Mouse (Mus musculus): ENCODE results near the gene Aida.
"Not testable (repeated sequence)": the region's sequence is repeated elsewhere in the genome, so short reads cannot be mapped to it uniquely, and the experiment has no call there.

Gene Aida

GRCm38 (mm10) chr1:183296465-183296864, at the start of gene Aida:
Gene Aida (plus strand): TSS chr1:183296590.
- no peak for DNase-seq (ENCODE audit: low read depth in 1 of 2, low spot score in 2 of 2)

- no peak for DNase-seq (ENCODE audit: low read depth in 1 of 2, low spot score in 2 of 2)
Observed at GRCm38 (mm10) chr1:183248144-183248543, 48.2 kb upstream of the Aida start.

- no peak for DNase-seq (ENCODE audit: low read depth in 1 of 2, low spot score in 2 of 2)
Observed at GRCm38 (mm10) chr1:183250612-183251011, 45.8 kb upstream of the Aida start.

- DNase-seq (ENCODE audit: low read depth in 1 of 2, low spot score in 2 of 2), result no peak
Observed at GRCm38 (mm10) chr1:183251818-183252217, 44.6 kb upstream of the Aida start.

GRCm38 (mm10) chr1:183252574-183252973, 43.8 kb upstream of the Aida start:
- no peak for DNase-seq (ENCODE audit: low read depth in 1 of 2, low spot score in 2 of 2)

- DNase-seq (ENCODE audit: low read depth in 1 of 2, low spot score in 2 of 2), result peak; percentile 64 to 72
Observed at GRCm38 (mm10) chr1:183264145-183265008, 32.0 kb upstream of the Aida start.

- peak; percentile 36 to 45 for DNase-seq (ENCODE audit: low read depth in 1 of 2, low spot score in 2 of 2)
Observed at GRCm38 (mm10) chr1:183265921-183266467, 30.4 kb upstream of the Aida start.

- DNase-seq (ENCODE audit: low read depth in 1 of 2, low spot score in 2 of 2), result no peak
Observed at GRCm38 (mm10) chr1:183267666-183268065, 28.7 kb upstream of the Aida start.

- DNase-seq (ENCODE audit: low read depth in 1 of 2, low spot score in 2 of 2), result no peak
Observed at GRCm38 (mm10) chr1:183272867-183273818, 23.2 kb upstream of the Aida start.

- DNase-seq (ENCODE audit: low read depth in 1 of 2, low spot score in 2 of 2), result no peak
Observed at GRCm38 (mm10) chr1:183274385-183274784, 22.0 kb upstream of the Aida start.

GRCm38 (mm10) chr1:183275763-183276162, 20.6 kb upstream of the Aida start:
- no peak for DNase-seq (ENCODE audit: low read depth in 1 of 2, low spot score in 2 of 2)

- DNase-seq (ENCODE audit: low read depth in 1 of 2, low spot score in 2 of 2), result no peak
Observed at GRCm38 (mm10) chr1:183288351-183288750, 8.0 kb upstream of the Aida start.

GRCm38 (mm10) chr1:183289576-183289975, 6.8 kb upstream of the Aida start:
- DNase-seq (ENCODE audit: low read depth in 1 of 2, low spot score in 2 of 2), result no peak

- DNase-seq (ENCODE audit: low read depth in 1 of 2, low spot score in 2 of 2), result peak; percentile 90 to 92
Observed at GRCm38 (mm10) chr1:183296877-183297383, 540 bp downstream of the Aida start, which contains the start of gene Brox. Gene Brox (minus strand): TSS chr1:183297269.

- no peak for DNase-seq (ENCODE audit: low read depth in 1 of 2, low spot score in 2 of 2)
Observed at GRCm38 (mm10) chr1:183297473-183297885, 1.1 kb downstream of the Aida start.

GRCm38 (mm10) chr1:183297886-183298489, 1.6 kb downstream of the Aida start:
- no peak for DNase-seq (ENCODE audit: low read depth in 1 of 2, low spot score in 2 of 2)

GRCm38 (mm10) chr1:183299161-183299560, 2.8 kb downstream of the Aida start:
- peak; percentile 95 to 99 for DNase-seq (ENCODE audit: low read depth in 1 of 2, low spot score in 2 of 2)

GRCm38 (mm10) chr1:183307555-183307954, 11.2 kb downstream of the Aida start:
- DNase-seq (ENCODE audit: low read depth in 1 of 2, low spot score in 2 of 2), result no peak

GRCm38 (mm10) chr1:183308476-183308875, 12.1 kb downstream of the Aida start:
- no peak for DNase-seq (ENCODE audit: low read depth in 1 of 2, low spot score in 2 of 2)

- DNase-seq (ENCODE audit: low read depth in 1 of 2, low spot score in 2 of 2), result not testable (repeated sequence)
Observed at GRCm38 (mm10) chr1:183309601-183310000, 13.2 kb downstream of the Aida start.

- no peak for DNase-seq (ENCODE audit: low read depth in 1 of 2, low spot score in 2 of 2)
Observed at GRCm38 (mm10) chr1:183312076-183312475, 15.7 kb downstream of the Aida start.
